Mouse (Mus musculus) intestine, postnatal 0 days (tissue): ENCODE data around the gene Dscaml1. TPM values are rescaled to one million over a fixed set of nuclear protein-coding genes. Genes with fewer than 3 reads are reported as not detected.

Experiments used
- ATAC-seq: fragments of 200-750 bp; cut with Nextera tagmentation; 2 replicates; pipeline ENCODE4 v1.8.0; 2017; ENCODE audit warnings: mild to moderate bottlenecking, moderate TSS enrichment, moderate library complexity
- H3K27ac ChIP-seq: fragments of 300-500 bp; sonication (generic); 2 replicates; pipeline ENCODE4 v1.5.1; 2014; ENCODE audit warnings: mild to moderate bottlenecking, low read depth, low read length, moderate library complexity
- H3K27me3 ChIP-seq: fragments of 300-500 bp; sonication (generic); replicated peaks from 2 replicates; pipeline ENCODE4 v1.6.1; 2014; ENCODE audit warnings: low read length, mixed read lengths; ENCODE audit not compliant: control insufficient read depth, insufficient read depth
- H3K36me3 ChIP-seq: fragments of 300-500 bp; sonication (generic); 2 replicates; pipeline ENCODE4 v1.6.1; 2014; ENCODE audit warnings: mild to moderate bottlenecking, moderate library complexity; ENCODE audit not compliant: control insufficient read depth, insufficient read depth
- H3K4me1 ChIP-seq: fragments of 300-500 bp; sonication (generic); replicated peaks from 2 replicates; pipeline ENCODE4 v1.6.1; 2014; ENCODE audit warnings: antibody characterized with exemption, low read length, mixed read lengths; ENCODE audit not compliant: control insufficient read depth, insufficient read depth
- H3K4me2 ChIP-seq: fragments of 300-500 bp; sonication (generic); replicated peaks from 2 replicates; pipeline ENCODE4 v1.6.1; 2014; ENCODE audit warnings: low read depth, mild to moderate bottlenecking, moderate library complexity
- H3K4me3 ChIP-seq: fragments of 300-500 bp; sonication (generic); 2 replicates; pipeline ENCODE4 v1.5.1; 2014; ENCODE audit warnings: low read depth, low read length
- H3K9ac ChIP-seq: fragments of 300-500 bp; sonication (generic); 2 replicates; pipeline ENCODE4 v1.6.1; 2014; ENCODE audit warnings: mild to moderate bottlenecking, low read depth, low read length
- H3K9me3 ChIP-seq: fragments of 300-500 bp; sonication (generic); 2 replicates; pipeline ENCODE4 v1.6.1; 2016; ENCODE audit warnings: mixed run types; ENCODE audit not compliant: control insufficient read depth
- CTCF ChIP-seq: sonication (generic); IDR thresholded peaks from 2 replicates; pipeline ENCODE4 v1.5.1; 2016; ENCODE audit warnings: low read depth, mild to moderate bottlenecking, control low read depth, antibody characterized with exemption, moderate library complexity
- WGBS: fragments of 180-500 bp; shearing (Covaris S2); extraction: QIAGEN DNeasy Blood & Tissue Kit; methylation state at CpG from one replicate; pipeline ENCODE4 v1.1.7; 2014; 5-methylcytosine and 5-hydroxymethylcytosine counted together
- polyA plus RNA-seq: library from polyadenylated mRNA; unstranded; fragments of >200 nt; fragmentation: Nextera tagmentation; extraction: Ambion mirVana; gene quantifications from 2 replicates; pipeline ENCODE4 v1.2.1, GENCODE M21; 2015

Gene Dscaml1
- polyA plus RNA-seq, 1 experiment from 2014 or later: 0.09 TPM

DNA sequence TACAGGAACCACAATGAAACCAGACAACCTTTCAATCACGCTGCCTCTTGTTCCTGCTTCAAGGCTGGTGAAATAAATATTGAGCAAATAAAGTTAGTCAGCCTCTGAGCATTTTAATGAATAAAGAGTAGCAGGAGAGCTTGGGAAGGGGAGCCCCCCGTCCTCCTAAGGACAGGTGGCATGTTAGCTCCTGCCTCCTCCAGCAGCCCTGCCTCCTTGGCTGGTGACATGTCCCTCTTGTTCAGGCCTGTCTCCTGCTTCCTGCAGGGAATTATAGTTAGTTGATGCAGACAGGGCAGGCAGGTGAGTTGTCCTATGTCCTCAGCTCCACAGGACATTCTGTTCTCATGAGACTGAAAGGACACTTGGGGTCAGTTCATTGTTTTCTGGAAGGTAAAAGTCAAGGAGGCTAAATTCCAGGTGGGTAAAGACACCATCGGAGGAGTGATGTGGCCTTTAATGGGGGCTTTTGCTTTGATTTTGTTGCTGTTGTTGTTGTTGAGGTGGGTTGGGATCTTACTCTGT lies 73.7 kb downstream of the Dscaml1 start:
- Histone ChIP-seq H3K9ac (no peak overlapping the region), H3K27ac (no peak overlapping the region; the same call in 1 of the 2 replicates), H3K4me2 (no peak overlapping the region), H3K27me3 (no peaks in the 10 kb centered on the region), H3K9me3 (no peaks in the 10 kb centered on the region), H3K4me3 (no peak overlapping the region), H3K4me1 (no peaks in the 10 kb centered on the region; the same call in 1 of the 2 replicates), H3K36me3 (no peaks in the 10 kb centered on the region)
- ATAC-seq: no peak
- no peak for TF ChIP-seq CTCF
- WGBS: 75% methylated on average over 3 of the region's 3 CpGs

DNA sequence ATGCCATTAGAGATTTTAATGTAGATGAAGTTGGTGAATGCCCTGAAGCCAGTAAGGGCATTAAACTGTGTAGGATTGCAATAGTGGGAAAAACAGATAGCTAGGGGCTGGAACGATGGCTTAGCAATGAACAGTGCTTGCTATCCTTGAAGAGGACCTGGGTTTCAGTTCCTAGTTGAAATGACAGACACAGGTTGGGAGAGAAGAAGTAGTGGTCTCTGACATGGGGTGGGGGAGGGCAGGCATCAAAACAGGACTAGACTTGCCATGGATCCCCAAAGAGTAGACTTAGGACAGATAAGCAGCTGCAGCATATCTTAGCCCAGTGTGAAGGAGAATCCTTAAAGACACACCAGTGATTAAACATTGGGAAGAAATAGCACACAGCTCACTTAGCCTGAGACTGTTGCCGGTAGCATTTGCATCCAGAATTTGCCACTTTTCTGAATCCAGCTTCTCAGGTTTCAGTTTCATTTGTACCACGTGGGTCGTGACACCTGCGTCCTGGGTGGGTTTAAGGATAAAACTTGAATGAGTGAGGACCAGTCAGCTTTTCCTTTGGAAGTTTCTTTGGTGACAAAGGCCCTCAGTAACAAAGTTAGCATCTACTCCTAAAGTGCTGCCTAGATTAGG lies 75.0 kb downstream of the Dscaml1 start:
- Histone ChIP-seq H3K36me3 (no peaks in the 10 kb centered on the region), H3K4me3 (no peak overlapping the region), H3K27ac (no peak overlapping the region), H3K4me1 (no peaks in the 10 kb centered on the region; the same call in 1 of the 2 replicates), H3K4me2 (0 out of 2 replicates have a peak overlapping the region, but pooled peaks have one; percentile 1), H3K9ac (no peak overlapping the region), H3K9me3 (no peaks in the 10 kb centered on the region), H3K27me3 (no peaks in the 10 kb centered on the region)
- 61% methylated on average over 5 of the region's 5 CpGs for WGBS
- ATAC-seq: no peak
- no peak for TF ChIP-seq CTCF

DNA sequence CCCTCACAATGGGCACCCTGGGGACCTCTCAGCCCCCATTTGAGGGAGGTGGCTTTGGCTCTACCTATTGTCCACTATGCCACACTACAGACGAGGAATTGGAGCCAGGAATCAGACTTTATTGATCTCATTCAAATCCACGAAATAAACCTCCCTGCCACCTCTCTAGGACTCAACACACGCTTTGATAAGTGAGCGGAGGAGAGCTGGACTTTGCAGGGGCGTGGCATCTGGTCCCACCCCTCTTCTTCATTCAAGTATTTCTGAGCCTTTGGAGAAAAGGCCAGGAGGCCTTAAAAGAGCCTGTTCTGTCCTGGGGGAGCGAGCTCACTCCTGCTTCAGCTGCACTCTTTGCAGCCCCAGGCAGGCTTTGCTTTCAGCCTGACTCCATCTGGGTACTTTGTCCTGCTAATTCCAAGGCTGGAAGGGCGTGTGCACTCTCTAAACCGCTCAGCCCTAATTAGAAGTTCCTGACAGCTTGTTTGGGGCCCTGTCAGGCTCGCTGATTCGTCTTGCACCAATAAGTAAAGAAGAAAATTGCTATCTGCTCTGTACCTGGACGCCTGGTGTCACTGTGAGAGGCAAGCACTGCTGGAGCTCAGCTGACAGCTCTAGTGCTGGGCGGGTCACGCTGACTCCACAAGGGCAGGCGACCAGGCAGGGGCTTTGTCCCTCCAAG lies 75.7 kb downstream of the Dscaml1 start:
- Histone ChIP-seq H3K4me3 (no peak overlapping the region), H3K27ac (no peak overlapping the region), H3K9ac (no peak overlapping the region), H3K4me2 (peak overlapping the region; percentile 1; the same call in 1 of the 2 replicates), H3K27me3 (no peaks in the 10 kb centered on the region), H3K4me1 (no peaks in the 10 kb centered on the region; the same call in 1 of the 2 replicates), H3K9me3 (no peaks in the 10 kb centered on the region), H3K36me3 (no peaks in the 10 kb centered on the region)
- 21% methylated on average over 14 of the region's 14 CpGs for WGBS
- no peak for ATAC-seq
- no peak for TF ChIP-seq CTCF

DNA sequence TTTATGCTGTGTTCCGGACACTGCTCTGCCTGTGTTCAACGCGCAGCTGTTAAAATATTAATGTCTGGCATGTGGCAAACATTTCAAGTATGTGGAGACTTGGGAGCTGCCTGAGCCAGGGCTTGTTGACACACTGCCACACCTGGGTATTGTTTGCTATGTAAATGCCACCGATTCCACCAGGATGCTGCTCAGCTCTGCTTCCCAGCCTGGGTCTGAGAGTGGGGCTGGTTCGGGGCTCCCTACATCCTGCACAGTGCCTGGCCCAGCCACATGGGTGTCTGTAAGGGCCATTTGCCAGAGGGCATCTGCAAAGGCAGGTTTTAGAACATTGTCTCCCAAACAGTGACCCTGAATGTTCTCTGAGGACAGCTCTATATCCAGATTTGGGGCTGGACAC lies 78.5 kb downstream of the Dscaml1 start:
- H3K9me3 ChIP-seq: no peaks in the 10 kb centered on the region
- 30% methylated on average over 5 of the region's 5 CpGs for WGBS
- no peaks in the 10 kb centered on the region for H3K27me3 ChIP-seq
- peak; percentile 42; the same call in 1 of the 2 replicates for ATAC-seq
- H3K4me2 ChIP-seq: no peak overlapping the region
- no peak for TF ChIP-seq CTCF
- no peaks in the 10 kb centered on the region for H3K36me3 ChIP-seq
- no peak overlapping the region for H3K9ac ChIP-seq
- no peak overlapping the region for H3K4me3 ChIP-seq
- no peak overlapping the region for H3K27ac ChIP-seq
- H3K4me1 ChIP-seq: no peaks in the 10 kb centered on the region

DNA sequence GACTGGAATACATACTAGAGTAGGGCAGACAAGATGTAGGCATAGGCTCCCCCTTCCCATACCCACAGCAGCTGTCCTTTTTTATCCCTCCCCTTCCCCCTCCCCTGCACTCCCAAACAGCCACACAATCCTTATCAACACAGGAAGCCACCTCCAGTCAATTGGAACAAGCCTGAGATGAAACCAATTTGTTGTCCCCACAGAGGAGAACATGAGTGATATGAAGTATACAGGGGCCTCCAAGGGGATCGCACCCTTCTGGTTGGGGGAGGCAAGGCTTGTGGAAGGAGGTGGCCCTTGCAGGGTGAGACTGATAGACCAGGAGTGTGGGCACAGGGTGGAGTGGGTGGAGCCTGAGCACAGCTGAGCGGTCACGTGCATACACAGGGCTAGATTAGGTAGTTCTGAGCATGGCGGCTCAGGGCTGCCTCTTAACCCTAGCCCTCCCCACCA lies 79.1 kb downstream of the Dscaml1 start:
- 42% methylated on average over 4 of the region's 4 CpGs for WGBS
- no peak overlapping the region for H3K4me2 ChIP-seq
- no peaks in the 10 kb centered on the region for H3K36me3 ChIP-seq
- no peaks in the 10 kb centered on the region for H3K27me3 ChIP-seq
- TF ChIP-seq CTCF: no peak
- H3K9me3 ChIP-seq: no peaks in the 10 kb centered on the region
- H3K4me3 ChIP-seq: no peak overlapping the region
- no peak overlapping the region for H3K9ac ChIP-seq
- no peaks in the 10 kb centered on the region for H3K4me1 ChIP-seq
- peak; percentile 57; the same call in 1 of the 2 replicates for ATAC-seq
- no peak overlapping the region for H3K27ac ChIP-seq

DNA sequence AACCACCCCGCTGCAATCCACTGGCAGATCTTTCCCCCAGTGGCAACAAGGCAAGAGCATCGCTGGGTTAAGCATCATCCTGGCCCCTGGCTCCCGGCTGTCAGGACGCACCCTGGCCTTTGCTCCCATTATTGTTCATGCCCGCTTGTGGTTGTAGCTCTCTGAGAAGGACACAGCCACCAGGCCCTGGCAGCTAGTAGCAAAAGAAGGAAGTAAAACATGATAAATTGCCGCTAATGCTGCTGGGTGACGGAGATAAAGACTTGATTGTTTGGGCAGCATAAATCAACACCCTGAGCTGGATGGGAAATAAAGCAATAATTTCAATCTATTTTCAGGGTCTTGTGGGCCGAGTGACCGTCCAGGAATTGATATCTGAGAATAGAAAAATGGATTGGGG lies 81.1 kb downstream of the Dscaml1 start:
- no peak overlapping the region for H3K27ac ChIP-seq
- H3K9me3 ChIP-seq: no peaks in the 10 kb centered on the region
- no peak overlapping the region for H3K9ac ChIP-seq
- H3K27me3 ChIP-seq: no peaks in the 10 kb centered on the region
- no peak for TF ChIP-seq CTCF
- 22% methylated on average over 9 of the region's 9 CpGs for WGBS
- no peak overlapping the region for H3K4me2 ChIP-seq
- no peaks in the 10 kb centered on the region for H3K36me3 ChIP-seq
- H3K4me1 ChIP-seq: no peaks in the 10 kb centered on the region
- ATAC-seq: peak; percentile 34; the same call in 1 of the 2 replicates
- no peak overlapping the region for H3K4me3 ChIP-seq
